Mouse (Mus musculus) heart, adult 8-10 months (tissue): ENCODE measurements around the gene Lmod2. TPM values are rescaled to one million over a fixed set of nuclear protein-coding genes. Genes with fewer than 3 reads are reported as not detected.
A peak's percentile ranks its signal among the peaks of the same experiment; 100 is the strongest.

ENCODE experiments used
- DNase-seq: peaks from one replicate; pipeline ENCODE4 v3.0.0; 2022; ENCODE audit warnings: low spot score
- total RNA-seq, 4 experiments: library from RNA; stranded (reverse); gene quantifications; 2 replicates each; pipeline ENCODE4 v1.2.4; 2022

The Lmod2 gene
- total RNA-seq: 100 to 1,000 TPM; 758 to 914 (median 862) TPM

- DNase-seq: peak; percentile 76
Measured at GRCm38 (mm10) chr6:24597500-24597899, at the start of gene Lmod2. Gene Lmod2 (plus strand): TSS chr6:24597762.

- no peak for DNase-seq
Measured at GRCm38 (mm10) chr6:24549801-24550200, 47.8 kb upstream of the Lmod2 start.

GRCm38 (mm10) chr6:24552046-24552445 lies 45.5 kb upstream of the Lmod2 start:
- DNase-seq: no peak

- DNase-seq: no peak
Measured at GRCm38 (mm10) chr6:24554427-24555086, 43.0 kb upstream of the Lmod2 start.

- no peak for DNase-seq
Measured at GRCm38 (mm10) chr6:24555488-24555887, 42.1 kb upstream of the Lmod2 start.

GRCm38 (mm10) chr6:24564081-24564480 lies 33.5 kb upstream of the Lmod2 start:
- no peak for DNase-seq

GRCm38 (mm10) chr6:24564886-24565285 lies 32.7 kb upstream of the Lmod2 start:
- DNase-seq: no peak

- DNase-seq: no peak
Measured at GRCm38 (mm10) chr6:24568963-24569362, 28.6 kb upstream of the Lmod2 start.

- DNase-seq: no peak
Measured at GRCm38 (mm10) chr6:24569711-24570110, 27.9 kb upstream of the Lmod2 start.

GRCm38 (mm10) chr6:24570278-24570677 lies 27.3 kb upstream of the Lmod2 start:
- DNase-seq: no peak

GRCm38 (mm10) chr6:24571126-24571525 lies 26.4 kb upstream of the Lmod2 start:
- peak; percentile 65 for DNase-seq

GRCm38 (mm10) chr6:24572431-24572830 lies 25.1 kb upstream of the Lmod2 start:
- no peak for DNase-seq

GRCm38 (mm10) chr6:24573319-24573718 lies 24.2 kb upstream of the Lmod2 start:
- DNase-seq: peak; percentile 62

- peak; percentile 63 for DNase-seq
Measured at GRCm38 (mm10) chr6:24583456-24583855, 14.1 kb upstream of the Lmod2 start.

GRCm38 (mm10) chr6:24585431-24586310 lies 11.9 kb upstream of the Lmod2 start:
- DNase-seq: no peak

- peak; percentile 92 for DNase-seq
Measured at GRCm38 (mm10) chr6:24586885-24587284, 10.7 kb upstream of the Lmod2 start.

GRCm38 (mm10) chr6:24590282-24590681 lies 7.3 kb upstream of the Lmod2 start:
- no peak for DNase-seq

GRCm38 (mm10) chr6:24591525-24592218 lies 5.9 kb upstream of the Lmod2 start:
- DNase-seq: no peak

- DNase-seq: no peak
Measured at GRCm38 (mm10) chr6:24599179-24599578, 1.6 kb downstream of the Lmod2 start.

GRCm38 (mm10) chr6:24599639-24600038 lies 2.1 kb downstream of the Lmod2 start:
- no peak for DNase-seq

GRCm38 (mm10) chr6:24600134-24600533 lies 2.6 kb downstream of the Lmod2 start:
- no peak for DNase-seq

- no peak for DNase-seq
Measured at GRCm38 (mm10) chr6:24600726-24601125, 3.2 kb downstream of the Lmod2 start.
